Mouse (Mus musculus): ENCODE results near the gene Mus81. TPM values are rescaled to one million over a fixed set of nuclear protein-coding genes. Genes with fewer than 3 reads are reported as not detected.
"Not testable (repeated sequence)": the region's sequence is repeated elsewhere in the genome, so short reads cannot be mapped to it uniquely, and the experiment has no call there.

Gene Mus81
- total RNA-seq, 1 experiment, result 31.3 TPM

- in situ Hi-C loops (cut with MboI; ENCODE audit: low sequenced_read_pairs in 2 of 2, unreplicated experiment in 2 of 2), result no loop called here
- DNase-seq (ENCODE audit: low read depth, low spot score), result peak; percentile 87
- H3K36me3 ChIP-seq (ENCODE audit: control insufficient read depth, insufficient read depth, low read length, poor library complexity, severe bottlenecking), result peaks cover 34% of the 10 kb centered on the region
- H3K9me3 ChIP-seq (ENCODE audit: control insufficient read depth, insufficient read depth, low read depth, low read length), result no peaks in the 10 kb centered on the region
- H3K4me1 ChIP-seq (ENCODE audit: control insufficient read depth in 2 of 2, insufficient read depth in 2 of 2, low read length in 2 of 2, poor library complexity in 1 of 2), result peaks cover 4 to 18% of the 10 kb centered on the region in 2 experiments; a peak in 3 of 4 replicates
- TF ChIP-seq HCFC1 (IDR thresholded peaks at IDR 0.05; ENCODE audit: borderline replicate concordance, insufficient read depth, low read length) (peak; percentile 90), CHD2 (IDR thresholded peaks at IDR 0.05; ENCODE audit: low read depth, low read length) (no peak)
- peak within 1 kb of the TSS; percentile 97 for H3K27ac ChIP-seq (ENCODE audit: insufficient read depth, low read depth, low read length, poor library complexity, severe bottlenecking)
- H3K4me3 ChIP-seq (ENCODE audit: insufficient read depth in 1 of 2, low read depth in 1 of 2, low read length in 2 of 2, poor library complexity in 1 of 2, severe bottlenecking in 1 of 2), result peak within 1 kb of the TSS; percentile 89 to 95
- H3K9ac ChIP-seq (ENCODE audit: insufficient read depth, low read depth, low read length, poor library complexity, severe bottlenecking), result peak within 1 kb of the TSS; percentile 99
These were observed 2.2 kb upstream of the Mus81 start, which contains the start of gene Cfl1 for GRCm38 (mm10) chr19:5490313-5490897. TSS of gene Cfl1 (plus strand) at chr19:5490455.

GRCm38 (mm10) chr19:5489721-5490120 is 1.5 kb upstream of the Mus81 start:
- DNase-seq (ENCODE audit: low read depth, low spot score); H3K9ac ChIP-seq (ENCODE audit: insufficient read depth, low read depth, low read length, poor library complexity, severe bottlenecking); in situ Hi-C loops (cut with MboI; ENCODE audit: low sequenced_read_pairs in 2 of 2, unreplicated experiment in 2 of 2); H3K9me3 ChIP-seq (ENCODE audit: control insufficient read depth, insufficient read depth, low read depth, low read length): not testable (repeated sequence)
- H3K36me3 ChIP-seq (ENCODE audit: control insufficient read depth, insufficient read depth, low read length, poor library complexity, severe bottlenecking), result peaks cover 38% of the 10 kb centered on the region
- H3K4me3 ChIP-seq (ENCODE audit: insufficient read depth in 1 of 2, low read depth in 1 of 2, low read length in 2 of 2, poor library complexity in 1 of 2, severe bottlenecking in 1 of 2), result peak overlapping the region; percentile 14 to 95; a peak in 3 of 4 replicates
- H3K27ac ChIP-seq (ENCODE audit: insufficient read depth, low read depth, low read length, poor library complexity, severe bottlenecking), result peak overlapping the region; percentile 28; the same call in 1 of the 2 replicates
- peaks cover 4 to 16% of the 10 kb centered on the region in 2 experiments; a peak in 3 of 4 replicates for H3K4me1 ChIP-seq (ENCODE audit: control insufficient read depth in 2 of 2, insufficient read depth in 2 of 2, low read length in 2 of 2, poor library complexity in 1 of 2)

- peak; percentile 98 for DNase-seq (ENCODE audit: low read depth, low spot score)
- peaks cover 36% of the 10 kb centered on the region for H3K36me3 ChIP-seq (ENCODE audit: control insufficient read depth, insufficient read depth, low read length, poor library complexity, severe bottlenecking)
- peak; percentile 79 for TF ChIP-seq HCFC1 (IDR thresholded peaks at IDR 0.05; ENCODE audit: borderline replicate concordance, insufficient read depth, low read length)
- TF ChIP-seq MAFK (IDR thresholded peaks at IDR 0.05; ENCODE audit: insufficient read depth, low read depth, low read length), result no peak; the same call in 1 of the 2 replicates
- no peak for TF ChIP-seq CHD2 (IDR thresholded peaks at IDR 0.05; ENCODE audit: low read depth, low read length)
- in situ Hi-C loops (cut with MboI; ENCODE audit: low sequenced_read_pairs in 2 of 2, unreplicated experiment in 2 of 2), result no loop called here
- H3K27ac ChIP-seq (ENCODE audit: insufficient read depth, low read depth, low read length, poor library complexity, severe bottlenecking), result peak overlapping the region; percentile 87
- H3K9me3 ChIP-seq (ENCODE audit: control insufficient read depth, insufficient read depth, low read depth, low read length), result no peaks in the 10 kb centered on the region
- peak overlapping the region; percentile 64 to 89 for H3K4me3 ChIP-seq (ENCODE audit: insufficient read depth in 1 of 2, low read depth in 1 of 2, low read length in 2 of 2, poor library complexity in 1 of 2, severe bottlenecking in 1 of 2)
- peaks cover 4 to 13% of the 10 kb centered on the region in 2 experiments; a peak in 3 of 4 replicates for H3K4me1 ChIP-seq (ENCODE audit: control insufficient read depth in 2 of 2, insufficient read depth in 2 of 2, low read length in 2 of 2, poor library complexity in 1 of 2)
- H3K9ac ChIP-seq (ENCODE audit: insufficient read depth, low read depth, low read length, poor library complexity, severe bottlenecking), result peak overlapping the region; percentile 86
These were observed 823 bp upstream of the Mus81 start for GRCm38 (mm10) chr19:5488878-5489571.

GRCm38 (mm10) chr19:5486771-5487170 is 1.4 kb downstream of the Mus81 start:
- Histone ChIP-seq H3K4me1 (ENCODE audit: control insufficient read depth in 2 of 2, insufficient read depth in 2 of 2, low read length in 2 of 2, poor library complexity in 1 of 2) (peaks cover 2 to 5% of the 10 kb centered on the region in 2 experiments; a peak in 1 of 4 replicates), H3K36me3 (ENCODE audit: control insufficient read depth, insufficient read depth, low read length, poor library complexity, severe bottlenecking) (peaks cover 32% of the 10 kb centered on the region), H3K9ac (ENCODE audit: insufficient read depth, low read depth, low read length, poor library complexity, severe bottlenecking) (no peak overlapping the region), H3K9me3 (ENCODE audit: control insufficient read depth, insufficient read depth, low read depth, low read length) (no peaks in the 10 kb centered on the region), H3K4me3 (ENCODE audit: insufficient read depth in 1 of 2, low read depth in 1 of 2, low read length in 2 of 2, poor library complexity in 1 of 2, severe bottlenecking in 1 of 2) (no peak overlapping the region), H3K27ac (ENCODE audit: insufficient read depth, low read depth, low read length, poor library complexity, severe bottlenecking) (no peak overlapping the region)
- in situ Hi-C loops (cut with MboI; ENCODE audit: low sequenced_read_pairs in 2 of 2, unreplicated experiment in 2 of 2), result no loop called here
- no peak for TF ChIP-seq MAFK (IDR thresholded peaks at IDR 0.05; ENCODE audit: insufficient read depth, low read depth, low read length)
- DNase-seq (ENCODE audit: low read depth, low spot score), result no peak

GRCm38 (mm10) chr19:5486286-5486685 is 1.9 kb downstream of the Mus81 start:
- no peak overlapping the region for H3K27ac ChIP-seq (ENCODE audit: insufficient read depth, low read depth, low read length, poor library complexity, severe bottlenecking)
- H3K4me1 ChIP-seq (ENCODE audit: control insufficient read depth in 2 of 2, insufficient read depth in 2 of 2, low read length in 2 of 2, poor library complexity in 1 of 2), result peaks cover 2 to 5% of the 10 kb centered on the region in 2 experiments; a peak in 1 of 4 replicates
- in situ Hi-C loops (cut with MboI; ENCODE audit: low sequenced_read_pairs in 2 of 2, unreplicated experiment in 2 of 2), result no loop called here
- H3K9me3 ChIP-seq (ENCODE audit: control insufficient read depth, insufficient read depth, low read depth, low read length), result no peaks in the 10 kb centered on the region
- H3K36me3 ChIP-seq (ENCODE audit: control insufficient read depth, insufficient read depth, low read length, poor library complexity, severe bottlenecking), result peaks cover 32% of the 10 kb centered on the region
- TF ChIP-seq MAFK (IDR thresholded peaks at IDR 0.05; ENCODE audit: insufficient read depth, low read depth, low read length) (no peak), HCFC1 (IDR thresholded peaks at IDR 0.05; ENCODE audit: borderline replicate concordance, insufficient read depth, low read length) (no peak)
- no peak overlapping the region for H3K4me3 ChIP-seq (ENCODE audit: insufficient read depth in 1 of 2, low read depth in 1 of 2, low read length in 2 of 2, poor library complexity in 1 of 2, severe bottlenecking in 1 of 2)
- no peak for DNase-seq (ENCODE audit: low read depth, low spot score)
- H3K9ac ChIP-seq (ENCODE audit: insufficient read depth, low read depth, low read length, poor library complexity, severe bottlenecking), result no peak overlapping the region

All from ES-E14 (cell line).